Mouse (Mus musculus): ENCODE measurements at regions not wholly inside any gene's neighbourhood (a gene's known extent, or its start where the extent isn't known, plus 50 kb on each side); places are given as distances from the start of the nearest gene placed in this dataset.
"Not testable (repeated sequence)": the region's sequence is repeated elsewhere in the genome, so short reads cannot be mapped to it uniquely, and the experiment has no call there.

GRCm38 (mm10) chr15:59722661-59723413, 293.6 kb downstream of the 4933412E24Rik start:
- ATAC-seq (ENCODE audit: low FRiP score), result no peak
- H3K27ac ChIP-seq (ENCODE audit: low read depth, low read length), result no peak overlapping the region
- H3K9ac ChIP-seq (replicated peaks; ENCODE audit: low read length, poor library complexity, severe bottlenecking), result no peak overlapping the region

GRCm38 (mm10) chr15:59721420-59721819, 295.0 kb downstream of the 4933412E24Rik start:
- Histone ChIP-seq H3K9ac (replicated peaks; ENCODE audit: low read length, poor library complexity, severe bottlenecking) (no peak overlapping the region), H3K9me3 (ENCODE audit: low read length) (no peaks in the 10 kb centered on the region), H3K4me1 (ENCODE audit: insufficient read depth, low read length) (no peaks in the 10 kb centered on the region), H3K27ac (ENCODE audit: low read depth, low read length) (no peak overlapping the region), H3K4me2 (ENCODE audit: low read depth, low read length, poor library complexity, severe bottlenecking) (no peak overlapping the region), H3K27me3 (ENCODE audit: insufficient read depth, low read length) (no peaks in the 10 kb centered on the region), H3K4me3 (ENCODE audit: low read depth, low read length) (no peak overlapping the region), H3K36me3 (ENCODE audit: insufficient read depth, low read length) (no peaks in the 10 kb centered on the region)
- ATAC-seq (ENCODE audit: low FRiP score), result no peak
- no peak for DNase-seq (ENCODE audit: low spot score)
- no peak for TF ChIP-seq CTCF (IDR thresholded peaks at IDR 0.05)
- 84% methylated on average over 4 of the region's 4 CpGs for WGBS

More at GRCm38 (mm10) chr15:59722661-59723413, 293.6 kb downstream of the 4933412E24Rik start:
- Histone ChIP-seq H3K4me2 (ENCODE audit: low read depth, low read length, poor library complexity, severe bottlenecking) (no peak overlapping the region), H3K4me1 (ENCODE audit: insufficient read depth, low read length) (no peaks in the 10 kb centered on the region), H3K36me3 (ENCODE audit: insufficient read depth, low read length) (no peaks in the 10 kb centered on the region), H3K9me3 (ENCODE audit: low read length) (no peaks in the 10 kb centered on the region), H3K27me3 (ENCODE audit: insufficient read depth, low read length) (no peaks in the 10 kb centered on the region), H3K4me3 (ENCODE audit: low read depth, low read length) (no peak overlapping the region)
- no peak for DNase-seq (ENCODE audit: low spot score)
- TF ChIP-seq CTCF (IDR thresholded peaks at IDR 0.05), result no peak
- 84% methylated on average over 2 of the region's 2 CpGs for WGBS

- WGBS, result 83% methylated on average over 6 of the region's 6 CpGs
- Histone ChIP-seq H3K9me3 (ENCODE audit: low read length) (no peaks in the 10 kb centered on the region), H3K4me2 (ENCODE audit: low read depth, low read length, poor library complexity, severe bottlenecking) (no peak overlapping the region), H3K4me1 (ENCODE audit: insufficient read depth, low read length) (no peaks in the 10 kb centered on the region), H3K9ac (replicated peaks; ENCODE audit: low read length, poor library complexity, severe bottlenecking) (no peak overlapping the region), H3K4me3 (ENCODE audit: low read depth, low read length) (no peak overlapping the region), H3K36me3 (ENCODE audit: insufficient read depth, low read length) (no peaks in the 10 kb centered on the region), H3K27me3 (ENCODE audit: insufficient read depth, low read length) (no peaks in the 10 kb centered on the region), H3K27ac (ENCODE audit: low read depth, low read length) (no peak overlapping the region)
- TF ChIP-seq CTCF (IDR thresholded peaks at IDR 0.05), result no peak
- no peak for DNase-seq (ENCODE audit: low spot score)
- no peak for ATAC-seq (ENCODE audit: low FRiP score)
Observed at GRCm38 (mm10) chr15:59721018-59721417, 295.4 kb downstream of the 4933412E24Rik start.

- Histone ChIP-seq H3K27ac (ENCODE audit: low read depth, low read length) (no peak overlapping the region), H3K27me3 (ENCODE audit: insufficient read depth, low read length) (no peaks in the 10 kb centered on the region), H3K4me2 (ENCODE audit: low read depth, low read length, poor library complexity, severe bottlenecking) (no peak overlapping the region), H3K4me3 (ENCODE audit: low read depth, low read length) (no peak overlapping the region), H3K36me3 (ENCODE audit: insufficient read depth, low read length) (no peaks in the 10 kb centered on the region), H3K9me3 (ENCODE audit: low read length) (no peaks in the 10 kb centered on the region), H3K4me1 (ENCODE audit: insufficient read depth, low read length) (no peaks in the 10 kb centered on the region), H3K9ac (replicated peaks; ENCODE audit: low read length, poor library complexity, severe bottlenecking) (no peak overlapping the region)
- no peak for ATAC-seq (ENCODE audit: low FRiP score)
- 91% methylated on average over 6 of the region's 6 CpGs for WGBS
- no peak for TF ChIP-seq CTCF (IDR thresholded peaks at IDR 0.05)
- no peak for DNase-seq (ENCODE audit: low spot score)
Observed at GRCm38 (mm10) chr15:59720149-59720548, 296.3 kb downstream of the 4933412E24Rik start.

- H3K9ac ChIP-seq (replicated peaks; ENCODE audit: low read length, poor library complexity, severe bottlenecking); H3K9me3 ChIP-seq (ENCODE audit: low read length); DNase-seq (ENCODE audit: low spot score); H3K4me1 ChIP-seq (ENCODE audit: insufficient read depth, low read length); H3K27me3 ChIP-seq (ENCODE audit: insufficient read depth, low read length); H3K27ac ChIP-seq (ENCODE audit: low read depth, low read length); ATAC-seq (ENCODE audit: low FRiP score); H3K4me2 ChIP-seq (ENCODE audit: low read depth, low read length, poor library complexity, severe bottlenecking); H3K4me3 ChIP-seq (ENCODE audit: low read depth, low read length); H3K36me3 ChIP-seq (ENCODE audit: insufficient read depth, low read length): not testable (repeated sequence)
- WGBS, result 77% methylated on average over 6 of the region's 6 CpGs
Observed at GRCm38 (mm10) chr15:59719383-59720128, 296.9 kb downstream of the 4933412E24Rik start.

- H3K36me3 ChIP-seq (ENCODE audit: insufficient read depth, low read length), result no peaks in the 10 kb centered on the region
- H3K4me3 ChIP-seq (ENCODE audit: low read depth, low read length), result no peak overlapping the region
- H3K9ac ChIP-seq (replicated peaks; ENCODE audit: low read length, poor library complexity, severe bottlenecking), result no peak overlapping the region
- 73% methylated on average over 6 of the region's 6 CpGs for WGBS
- DNase-seq (ENCODE audit: low spot score) (no peak), ATAC-seq (ENCODE audit: low FRiP score) (no peak)
- H3K27me3 ChIP-seq (ENCODE audit: insufficient read depth, low read length), result no peaks in the 10 kb centered on the region
- H3K9me3 ChIP-seq (ENCODE audit: low read length), result no peaks in the 10 kb centered on the region
- H3K27ac ChIP-seq (ENCODE audit: low read depth, low read length), result no peak overlapping the region
- no peaks in the 10 kb centered on the region for H3K4me1 ChIP-seq (ENCODE audit: insufficient read depth, low read length)
- no peak overlapping the region for H3K4me2 ChIP-seq (ENCODE audit: low read depth, low read length, poor library complexity, severe bottlenecking)
- no peak for TF ChIP-seq CTCF (IDR thresholded peaks at IDR 0.05)
Observed at GRCm38 (mm10) chr15:59716872-59717271, 299.5 kb downstream of the 4933412E24Rik start.
